Mouse (Mus musculus): Measurements from ENCODE around the gene Apol8.

The Apol8 gene

DNA sequence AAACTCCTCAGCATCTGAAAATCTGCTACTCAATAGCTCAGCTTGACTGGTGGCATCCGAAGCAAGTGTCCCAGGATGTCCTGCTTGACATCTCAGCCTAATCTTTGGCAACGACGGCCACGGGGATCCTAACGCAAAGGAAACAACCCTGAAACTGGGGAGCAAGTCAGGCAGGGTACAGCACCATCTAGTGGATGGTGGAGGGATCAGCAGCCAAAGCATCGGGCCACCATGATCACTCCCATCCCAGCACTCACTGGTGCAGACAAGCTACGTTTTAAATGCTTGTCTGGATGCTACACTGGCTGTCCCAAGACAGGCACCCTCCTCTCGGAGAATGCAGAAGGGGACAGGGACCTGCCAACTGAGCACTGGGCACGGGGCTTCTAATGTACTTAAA, at the start of gene Apol8:
TSS of gene Apol8 (minus strand) at position 156 of the 400 bp plus-strand sequence.
- in situ Hi-C loops (cut with MboI; ENCODE audit: low pct_unique_long_range_greater_than_20kb in 1 of 2, low sequenced_read_pairs in 2 of 2, unreplicated experiment in 1 of 2), result no loop called here

DNA sequence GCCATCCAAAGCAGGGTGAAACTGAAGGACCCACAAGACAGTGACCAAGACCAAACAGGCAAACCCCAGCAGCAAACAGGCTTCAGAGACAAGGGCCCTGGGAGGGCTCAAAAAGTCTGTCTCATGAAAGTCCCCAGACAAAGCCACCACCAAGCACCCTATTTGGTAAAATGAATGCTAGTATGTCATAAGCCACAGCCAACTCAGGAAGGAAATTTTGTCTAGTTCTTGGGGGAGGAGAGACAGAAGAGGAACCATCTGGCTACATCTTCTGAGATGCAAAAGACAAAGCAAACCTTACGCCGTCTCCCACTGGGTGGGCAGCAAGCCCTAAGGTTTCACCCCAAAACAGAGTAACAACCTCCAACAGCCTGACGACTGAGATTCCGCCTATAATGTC, 48.9 kb upstream of the Apol8 start:
- in situ Hi-C loops (cut with MboI; ENCODE audit: low pct_unique_long_range_greater_than_20kb in 1 of 2, low sequenced_read_pairs in 2 of 2, unreplicated experiment in 1 of 2), result no loop called here

DNA sequence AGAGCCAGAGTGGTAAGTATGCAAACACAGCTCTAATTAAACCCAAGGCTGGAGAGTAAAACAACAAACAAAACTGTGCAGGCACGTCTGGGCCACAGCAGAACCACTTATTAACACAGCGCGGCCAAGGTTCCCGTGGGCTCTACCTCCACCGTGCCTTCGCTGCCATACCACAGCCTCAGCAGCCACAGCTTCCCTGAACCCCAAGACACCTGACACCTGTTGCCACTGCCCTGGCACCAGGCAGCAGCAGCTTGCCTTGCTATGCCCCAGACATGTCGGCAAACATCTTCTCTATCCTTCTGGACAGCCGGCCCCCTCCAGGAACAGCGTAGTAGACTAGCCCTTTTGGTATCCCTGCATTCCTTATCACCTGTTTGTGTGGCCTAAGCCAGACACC, 48.1 kb upstream of the Apol8 start:
- in situ Hi-C loops (cut with MboI; ENCODE audit: low pct_unique_long_range_greater_than_20kb in 1 of 2, low sequenced_read_pairs in 2 of 2, unreplicated experiment in 1 of 2), result no loop called here

DNA sequence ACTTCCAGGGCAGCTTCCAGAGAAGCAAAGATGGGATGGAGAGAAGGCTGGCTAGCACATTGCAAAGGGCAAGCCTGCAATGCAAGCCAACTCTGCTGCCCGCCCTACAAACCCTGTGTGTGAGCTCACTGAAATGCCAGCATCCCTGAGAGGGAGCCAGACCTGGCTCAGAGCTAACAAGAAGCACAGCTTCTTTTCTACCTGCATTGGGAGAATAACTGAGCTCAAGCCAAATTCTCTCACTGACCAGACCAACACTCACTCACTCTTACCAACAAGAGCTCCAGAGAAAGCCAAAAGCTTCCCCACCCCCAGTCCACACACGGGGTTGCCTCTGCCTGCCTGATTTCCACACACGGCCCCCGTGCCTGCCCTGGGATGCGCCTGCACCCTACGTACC, 47.7 kb upstream of the Apol8 start:
- in situ Hi-C loops (cut with MboI; ENCODE audit: low pct_unique_long_range_greater_than_20kb in 1 of 2, low sequenced_read_pairs in 2 of 2, unreplicated experiment in 1 of 2), result no loop called here

DNA sequence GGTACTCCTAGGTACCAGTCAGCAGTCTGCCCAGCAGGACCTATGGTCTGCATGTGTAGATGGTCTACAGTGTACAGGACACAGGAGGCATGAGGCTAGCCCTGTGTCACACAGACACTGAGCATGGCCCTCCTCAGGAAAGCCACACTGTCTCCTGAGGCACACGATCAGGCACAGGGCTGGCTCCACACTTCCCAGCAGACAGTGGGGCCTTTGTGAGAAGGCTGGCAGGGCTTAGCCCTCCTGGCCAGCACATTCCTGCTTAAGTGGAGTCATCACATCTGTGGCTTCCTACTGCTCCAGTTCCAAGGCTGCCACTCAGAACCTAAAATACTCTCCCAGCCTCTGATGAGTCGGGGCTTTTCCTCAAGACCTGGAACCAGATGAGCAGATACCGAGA, 46.9 kb upstream of the Apol8 start:
- in situ Hi-C loops (cut with MboI; ENCODE audit: low pct_unique_long_range_greater_than_20kb in 1 of 2, low sequenced_read_pairs in 2 of 2, unreplicated experiment in 1 of 2), result no loop called here

DNA sequence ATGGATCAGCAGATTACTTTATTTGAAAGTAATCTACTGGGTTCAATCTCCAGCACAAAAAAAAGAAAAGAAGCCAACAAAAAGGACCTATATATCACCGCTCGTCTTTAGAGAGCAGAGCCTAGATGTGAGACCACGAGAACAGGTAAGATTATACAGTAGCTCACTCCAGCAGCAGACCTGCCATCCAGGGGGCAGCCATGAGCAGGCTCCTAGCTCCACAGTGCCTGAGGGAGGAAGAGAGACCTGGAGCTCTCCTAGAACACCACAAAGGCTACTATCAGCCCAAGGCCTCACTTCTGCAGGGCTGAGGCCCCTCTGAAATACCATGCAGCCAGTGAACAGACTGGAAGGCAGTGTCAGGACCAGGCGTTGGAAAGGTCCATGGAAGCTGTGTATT, 46.2 kb upstream of the Apol8 start:
- in situ Hi-C loops (cut with MboI; ENCODE audit: low pct_unique_long_range_greater_than_20kb in 1 of 2, low sequenced_read_pairs in 2 of 2, unreplicated experiment in 1 of 2), result no loop called here

DNA sequence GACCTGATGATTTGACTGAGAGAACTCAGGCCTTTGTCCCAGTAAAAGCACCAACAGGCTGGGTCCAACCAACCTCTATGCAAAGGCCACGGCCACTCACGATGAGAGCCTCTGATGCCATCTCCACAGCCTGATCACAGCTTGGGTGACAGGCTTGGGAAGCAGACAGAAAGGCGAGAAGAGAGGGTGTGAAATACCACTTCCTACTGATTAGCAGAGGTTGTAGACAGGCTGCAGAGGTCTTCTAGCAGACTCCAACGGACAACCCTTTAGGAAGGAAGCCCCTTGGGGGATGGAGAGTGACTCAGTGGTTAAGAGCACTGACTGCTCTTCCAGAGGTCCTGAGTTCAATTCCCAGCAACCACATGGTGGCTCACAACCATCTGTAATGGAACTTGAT, 44.4 kb upstream of the Apol8 start:
- in situ Hi-C loops (cut with MboI; ENCODE audit: low pct_unique_long_range_greater_than_20kb in 1 of 2, low sequenced_read_pairs in 2 of 2, unreplicated experiment in 1 of 2), result no loop called here

DNA sequence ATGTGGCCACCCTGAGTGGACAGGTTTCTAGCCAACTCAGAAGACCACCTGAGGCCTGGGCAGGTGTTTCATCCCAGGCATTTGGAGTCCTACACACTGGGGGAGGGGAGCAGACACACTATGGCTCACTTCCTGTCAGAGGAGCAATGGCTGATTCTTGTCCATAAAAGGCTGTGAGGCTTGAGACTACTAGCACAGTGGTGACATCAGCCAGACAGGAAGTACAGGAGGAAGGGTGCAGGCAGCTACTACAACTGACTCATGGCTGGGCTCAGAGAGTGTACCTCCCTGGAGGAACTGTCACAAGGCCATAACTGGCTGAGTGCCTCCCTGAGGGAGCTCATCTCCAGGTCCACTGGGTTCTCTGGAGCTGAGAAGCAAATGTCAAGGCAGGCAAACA, 43.7 kb upstream of the Apol8 start:
- in situ Hi-C loops (cut with MboI; ENCODE audit: low pct_unique_long_range_greater_than_20kb in 1 of 2, low sequenced_read_pairs in 2 of 2, unreplicated experiment in 1 of 2), result no loop called here

DNA sequence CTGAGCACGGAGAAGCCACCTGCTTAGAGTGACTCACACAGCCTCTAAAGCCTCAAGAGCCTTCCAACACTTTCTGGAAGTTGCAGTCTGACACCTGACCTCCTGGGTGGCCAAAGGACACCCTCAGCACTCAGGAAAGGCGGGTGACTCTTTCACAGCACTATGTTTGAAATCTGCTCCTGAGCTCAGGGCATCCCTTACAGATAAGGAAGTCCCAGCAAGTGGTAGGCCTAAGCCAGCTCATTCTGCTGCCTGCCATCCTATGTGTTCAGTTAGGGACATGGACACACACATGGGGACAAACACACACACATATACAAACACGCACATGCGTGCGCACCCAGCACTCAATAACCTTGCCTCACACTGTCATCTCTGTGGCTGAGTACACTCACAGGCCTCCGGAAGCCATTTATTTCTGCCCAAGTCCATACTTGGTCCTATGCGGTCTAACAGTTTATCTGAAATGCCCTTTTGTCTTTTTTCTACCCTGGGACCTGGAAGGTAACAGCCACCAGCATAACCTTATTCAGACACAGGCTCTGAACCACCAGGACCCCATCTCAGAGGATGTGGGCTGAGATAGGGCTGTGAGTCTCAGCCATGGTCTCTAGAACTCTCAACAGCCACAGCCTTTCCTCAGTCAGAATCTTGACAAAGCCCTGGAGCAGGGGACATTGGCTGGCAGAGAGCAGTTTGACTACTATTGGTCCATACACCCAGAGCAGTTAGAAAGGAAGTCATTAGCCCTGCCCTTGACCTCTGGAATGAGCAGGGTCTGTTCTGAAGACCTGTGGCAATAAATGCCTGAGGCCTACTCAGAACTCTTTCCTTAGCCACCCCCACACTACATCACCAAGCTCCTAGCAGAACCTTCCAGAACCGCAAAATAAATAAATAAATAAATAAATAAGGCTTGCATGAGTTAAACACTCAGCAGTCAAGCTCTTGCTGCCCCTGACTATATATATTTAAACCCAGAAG, 43.0 kb upstream of the Apol8 start:
- in situ Hi-C loops (cut with MboI; ENCODE audit: low pct_unique_long_range_greater_than_20kb in 1 of 2, low sequenced_read_pairs in 2 of 2, unreplicated experiment in 1 of 2), result no loop called here

DNA sequence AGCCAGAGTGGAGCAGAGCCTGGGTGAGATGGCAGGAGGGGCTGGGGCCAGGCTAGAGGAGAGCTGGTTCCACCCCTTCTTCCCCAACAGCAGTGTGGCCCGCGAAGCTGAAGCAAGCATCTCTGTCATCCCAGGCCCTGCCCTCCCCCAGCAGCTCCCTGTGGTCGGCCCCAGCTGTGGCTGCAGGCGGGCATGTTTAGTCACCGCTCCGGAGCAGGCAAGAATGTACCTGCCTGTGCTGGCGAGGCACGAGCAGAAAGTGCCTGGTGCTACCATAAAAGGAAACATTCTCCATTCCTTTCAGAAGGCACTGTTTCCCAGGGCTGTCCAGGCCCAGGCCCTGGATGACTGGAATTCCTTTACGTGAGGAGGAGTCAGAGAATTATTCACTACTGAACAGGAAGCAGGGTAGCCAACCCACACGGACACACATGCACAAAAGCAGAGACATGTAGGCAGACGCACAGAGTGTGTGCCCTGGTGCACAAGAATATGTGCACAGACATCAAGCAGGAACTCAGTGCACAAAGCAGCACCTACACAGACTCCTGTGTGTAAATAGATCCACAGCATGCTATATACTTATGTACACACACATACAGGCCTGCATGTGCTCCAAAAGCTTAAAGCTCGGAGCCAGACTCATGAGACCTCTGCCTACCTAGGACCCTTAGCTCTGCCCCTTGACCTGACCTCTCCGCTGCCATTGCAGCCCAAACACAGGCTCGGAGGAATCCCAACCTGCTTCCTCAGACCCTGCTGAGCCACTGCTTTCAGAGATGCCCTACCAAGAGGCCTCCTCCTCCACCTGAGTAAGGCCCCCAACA, 42.1 kb upstream of the Apol8 start:
- in situ Hi-C loops (cut with MboI; ENCODE audit: low pct_unique_long_range_greater_than_20kb in 1 of 2, low sequenced_read_pairs in 2 of 2, unreplicated experiment in 1 of 2), result no loop called here

DNA sequence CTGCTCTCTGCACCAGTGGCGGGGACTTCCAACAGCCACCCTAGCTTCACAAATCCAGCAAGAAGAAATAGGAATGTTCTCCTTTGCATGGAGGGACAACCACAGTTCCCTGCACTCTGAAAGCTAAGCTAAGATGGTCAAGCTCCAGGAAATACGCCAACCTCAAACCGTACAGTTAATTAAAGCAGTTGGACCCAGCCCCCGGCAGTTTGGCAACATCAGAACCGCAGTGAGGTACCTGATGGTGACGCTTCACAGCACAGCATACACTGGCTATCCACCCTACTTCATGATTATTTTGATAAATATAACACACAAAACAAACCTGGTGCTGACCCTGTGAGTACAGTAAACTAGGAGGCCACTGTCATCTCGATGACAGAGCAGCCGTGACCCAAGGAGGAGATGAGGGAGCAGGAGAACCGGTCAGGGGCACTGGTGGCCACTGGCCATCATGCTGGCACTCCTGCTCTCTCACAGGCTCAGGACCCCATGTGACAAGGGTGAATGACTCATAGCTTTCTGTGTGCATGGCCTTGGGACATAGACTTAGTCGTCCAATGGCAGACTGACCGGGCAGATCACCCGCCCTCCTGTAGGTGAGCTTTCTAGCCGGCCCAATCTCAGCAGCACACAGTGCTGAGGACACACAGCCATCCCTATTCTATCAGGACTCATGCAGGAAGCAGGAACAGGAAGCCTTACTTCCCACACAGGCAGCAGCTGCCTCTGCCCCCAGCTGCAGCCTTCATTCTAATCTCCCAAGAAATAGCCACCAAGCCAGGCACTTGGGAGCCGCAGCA, 41.0 kb upstream of the Apol8 start:
- in situ Hi-C loops (cut with MboI; ENCODE audit: low pct_unique_long_range_greater_than_20kb in 1 of 2, low sequenced_read_pairs in 2 of 2, unreplicated experiment in 1 of 2), result no loop called here

DNA sequence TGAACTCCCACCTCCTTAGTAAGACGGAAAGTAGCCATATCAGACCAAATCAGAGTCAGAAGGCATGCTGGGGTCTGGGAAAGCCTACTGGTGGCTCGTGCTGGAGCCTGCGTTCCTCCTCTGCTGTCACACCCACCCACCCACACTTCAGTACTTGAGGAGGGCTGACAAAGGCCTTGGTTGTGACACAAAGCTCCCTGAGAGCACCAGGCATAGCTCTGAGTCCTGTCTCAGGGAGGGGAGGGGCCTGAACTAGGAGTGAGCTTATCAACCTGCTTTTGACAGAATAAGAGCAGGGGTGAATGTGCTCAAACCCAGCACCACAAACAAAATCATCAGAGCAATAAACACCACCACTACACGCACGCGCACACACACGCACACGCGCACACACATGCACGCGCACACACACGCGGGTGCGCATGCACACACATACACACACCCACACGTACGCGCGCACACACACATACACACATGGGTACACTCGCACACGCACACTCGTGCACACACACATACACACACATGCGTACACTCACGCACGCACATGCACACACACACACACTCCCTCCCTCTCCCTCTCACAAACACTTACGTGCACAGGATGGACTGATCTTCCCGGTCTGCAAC, 39.7 kb upstream of the Apol8 start:
- in situ Hi-C loops (cut with MboI; ENCODE audit: low pct_unique_long_range_greater_than_20kb in 1 of 2, low sequenced_read_pairs in 2 of 2, unreplicated experiment in 1 of 2), result no loop called here

DNA sequence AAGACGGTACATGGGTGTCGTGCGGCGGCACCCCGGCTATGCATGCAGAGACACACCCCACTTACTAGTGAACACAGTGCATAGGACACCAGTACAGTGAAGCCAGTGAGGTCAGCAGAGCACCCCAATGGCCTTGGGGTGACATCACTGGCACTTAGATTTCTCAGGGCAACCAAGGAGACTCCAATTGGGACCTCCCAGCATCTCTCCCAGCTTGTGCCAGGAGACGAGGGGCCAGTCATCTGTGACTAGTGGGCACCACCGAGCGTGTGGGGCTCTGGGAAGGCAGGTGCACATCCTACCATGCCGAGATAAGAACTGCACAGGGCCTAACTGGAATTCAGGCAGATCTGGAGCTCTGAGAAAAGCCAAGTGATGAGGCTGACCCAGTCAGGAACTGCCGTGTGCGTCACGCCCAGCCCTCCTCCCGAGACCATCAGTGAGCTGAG, 38.1 kb upstream of the Apol8 start:
- in situ Hi-C loops (cut with MboI; ENCODE audit: low pct_unique_long_range_greater_than_20kb in 1 of 2, low sequenced_read_pairs in 2 of 2, unreplicated experiment in 1 of 2), result no loop called here

DNA sequence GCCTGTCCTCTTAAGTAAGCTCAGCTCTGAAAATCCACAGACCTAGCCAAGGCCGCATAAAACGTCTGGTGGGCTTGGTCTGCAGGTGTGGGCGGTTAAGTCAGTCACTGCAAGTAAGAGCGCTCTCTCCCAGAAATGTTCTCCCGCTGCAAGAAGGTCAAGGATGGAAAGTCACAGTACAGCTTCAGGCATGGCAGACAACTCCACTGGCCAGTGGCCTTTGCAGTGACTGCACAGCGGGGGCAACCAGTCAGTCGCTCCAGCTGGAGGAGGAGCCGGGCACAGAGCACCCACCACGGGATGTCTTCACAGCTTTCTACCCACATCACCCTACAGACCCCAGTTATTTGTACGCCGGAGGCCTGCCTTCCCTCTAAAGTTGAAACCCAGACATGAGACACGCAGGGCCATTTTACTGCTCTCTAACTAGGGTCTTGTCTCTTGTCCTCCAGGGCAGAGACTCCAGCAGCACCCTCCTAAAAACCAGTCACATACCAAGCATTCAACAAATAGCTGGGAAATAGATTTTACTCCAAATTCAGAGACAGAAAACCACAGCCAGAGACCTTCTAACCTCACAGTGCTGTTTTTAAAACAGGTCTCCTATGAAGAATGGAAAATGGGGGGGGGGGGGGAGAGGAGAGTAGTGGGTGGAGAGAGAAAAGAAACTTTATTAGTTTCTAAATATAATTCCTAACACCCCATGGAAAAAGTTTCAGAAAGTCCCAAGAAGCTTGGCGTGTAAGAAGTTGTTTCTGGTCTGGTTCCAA, 37.5 kb upstream of the Apol8 start:
- in situ Hi-C loops (cut with MboI; ENCODE audit: low pct_unique_long_range_greater_than_20kb in 1 of 2, low sequenced_read_pairs in 2 of 2, unreplicated experiment in 1 of 2), result no loop called here

DNA sequence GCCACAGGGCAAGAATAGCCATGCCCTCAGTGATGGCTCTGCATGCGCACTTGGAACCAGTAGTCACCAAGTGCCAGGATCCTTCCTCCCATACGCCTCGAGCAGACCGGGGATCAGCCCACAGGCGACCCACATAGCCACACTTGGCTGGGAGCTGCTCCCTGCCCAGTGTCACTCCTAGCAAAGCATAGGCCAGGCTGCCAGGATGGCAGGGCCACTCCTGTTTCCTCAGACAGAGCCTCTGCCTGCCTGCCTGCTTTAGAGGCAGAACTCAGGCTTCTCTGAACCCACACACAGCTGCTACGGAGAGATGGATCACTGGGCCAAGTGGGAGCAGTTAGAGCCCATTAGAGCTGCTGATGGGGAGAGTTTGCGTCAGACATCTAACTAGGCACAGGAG, 36.8 kb upstream of the Apol8 start:
- in situ Hi-C loops (cut with MboI; ENCODE audit: low pct_unique_long_range_greater_than_20kb in 1 of 2, low sequenced_read_pairs in 2 of 2, unreplicated experiment in 1 of 2), result no loop called here

DNA sequence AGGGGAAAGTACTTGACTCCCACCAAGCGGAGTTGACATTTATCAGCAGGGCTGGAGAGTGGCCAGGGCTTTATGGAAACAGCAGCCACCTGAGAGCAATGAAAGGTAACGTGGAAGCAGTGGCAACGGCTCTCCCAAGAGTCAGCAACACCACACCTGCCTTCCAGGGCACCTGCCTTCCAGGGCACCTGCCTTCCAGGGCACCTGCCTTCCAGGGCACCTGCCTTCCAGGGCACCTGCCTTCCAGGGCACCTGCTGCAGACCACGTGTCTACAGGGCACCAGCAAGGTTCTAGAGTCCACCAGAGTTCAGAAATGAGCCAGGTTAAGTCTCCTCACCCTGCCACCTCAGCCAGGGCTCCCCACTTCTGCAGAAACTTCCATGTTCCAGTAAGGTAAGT, 36.3 kb upstream of the Apol8 start:
- in situ Hi-C loops (cut with MboI; ENCODE audit: low pct_unique_long_range_greater_than_20kb in 1 of 2, low sequenced_read_pairs in 2 of 2, unreplicated experiment in 1 of 2), result no loop called here

DNA sequence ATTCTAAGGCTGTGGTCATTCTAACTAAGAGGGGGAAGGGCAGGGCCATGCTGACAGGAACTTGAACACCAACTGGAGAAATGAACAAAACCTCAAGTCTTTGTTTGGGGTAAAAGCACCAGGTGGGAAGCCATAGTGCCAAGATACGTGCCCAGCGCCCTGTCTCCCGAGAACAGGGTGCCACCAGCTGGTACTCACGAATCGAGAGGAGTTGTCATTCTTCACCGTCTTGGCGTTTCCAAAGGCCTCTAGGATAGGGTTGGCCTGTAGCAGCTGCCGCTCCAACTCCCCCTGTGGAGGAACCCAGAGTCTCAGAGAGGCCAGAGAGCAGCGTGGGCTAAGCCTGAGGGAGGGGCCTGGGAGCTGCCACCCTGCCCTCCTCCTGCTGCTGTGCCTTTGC, 35.3 kb upstream of the Apol8 start:
- in situ Hi-C loops (cut with MboI; ENCODE audit: low pct_unique_long_range_greater_than_20kb in 1 of 2, low sequenced_read_pairs in 2 of 2, unreplicated experiment in 1 of 2), result no loop called here
